Mouse (Mus musculus) layer of hippocampus, adult 9-10 months (tissue): ENCODE data around the gene Ptges3.
A peak's percentile ranks its signal among the peaks of the same experiment; 100 is the strongest.
"Not testable (repeated sequence)": the region's sequence is repeated elsewhere in the genome, so short reads cannot be mapped to it uniquely, and the experiment has no call there.

Source experiments
- DNase-seq: peaks from one replicate; pipeline ENCODE4 v3.0.0; 2022; ENCODE audit warnings: low spot score

Ptges3 gene

GRCm38 (mm10) chr10:128058601-128059151 lies at the start of gene Ptges3:
Gene Ptges3 (plus strand): TSS chr10:128058954.
- peak; percentile 84 for DNase-seq

DNA sequence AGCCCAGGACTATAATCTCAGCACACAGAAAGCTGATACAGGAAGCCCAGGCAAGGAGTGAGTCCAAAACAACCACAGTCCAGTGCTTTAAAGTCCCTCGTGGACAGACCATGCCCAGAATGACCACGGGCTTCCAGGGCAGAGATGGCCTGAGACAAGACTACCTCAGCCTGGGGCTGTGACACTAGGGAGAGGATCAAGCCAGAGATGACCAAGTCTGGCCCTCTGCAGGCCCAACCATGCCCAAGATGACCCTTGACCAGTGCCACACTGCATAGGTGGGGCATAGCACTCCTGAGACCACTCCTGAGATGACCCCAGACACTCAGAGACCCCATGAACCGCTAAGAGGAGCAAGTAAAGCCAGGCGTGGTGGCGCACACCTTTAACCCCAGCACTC lies 49.0 kb upstream of the Ptges3 start:
- no peak for DNase-seq

DNA sequence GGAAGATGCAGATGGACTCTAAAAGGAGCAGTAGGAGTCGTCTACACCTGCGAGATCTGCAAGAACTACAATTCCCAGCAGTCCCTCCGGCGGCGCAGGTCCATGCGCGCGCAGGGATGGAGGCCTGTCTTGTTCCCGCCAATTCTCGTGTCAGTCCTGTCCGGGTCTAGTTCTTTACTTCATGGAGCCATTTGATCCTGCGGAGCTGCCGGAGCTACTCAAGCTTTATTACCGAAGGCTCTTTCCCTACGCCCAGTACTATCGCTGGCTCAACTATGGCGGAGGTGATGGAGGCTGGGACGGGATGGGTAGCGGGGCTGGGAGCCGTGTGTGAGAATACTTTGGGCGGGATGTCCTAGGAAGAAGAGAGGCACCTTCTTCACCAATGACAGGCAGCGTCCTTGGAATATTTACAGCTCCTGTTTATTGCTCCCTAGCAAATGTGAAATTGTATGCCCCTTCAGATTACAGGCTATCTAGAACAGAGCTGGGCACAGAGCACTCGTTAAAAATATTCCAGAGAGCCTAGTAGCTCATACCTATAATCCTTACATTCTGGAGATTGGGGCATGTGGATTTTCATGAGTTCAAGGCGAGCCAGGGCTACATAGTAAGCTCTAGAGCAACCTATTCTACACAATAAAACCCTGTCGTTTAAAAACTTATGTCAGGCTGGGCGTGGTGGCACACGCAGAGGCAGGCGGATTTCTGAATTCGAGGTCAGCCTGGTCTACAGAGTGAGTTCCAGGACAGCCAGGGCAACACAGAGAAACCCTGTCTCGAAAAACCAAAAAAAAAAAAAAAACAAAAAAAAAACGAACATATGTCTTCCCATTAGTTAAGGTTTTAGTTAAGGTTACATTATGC lies 43.5 kb upstream of the Ptges3 start, which contains the start of gene Prim1:
Gene Prim1 (plus strand): TSS at position 101 of the 867 bp plus-strand sequence.
- no peak for DNase-seq

DNA sequence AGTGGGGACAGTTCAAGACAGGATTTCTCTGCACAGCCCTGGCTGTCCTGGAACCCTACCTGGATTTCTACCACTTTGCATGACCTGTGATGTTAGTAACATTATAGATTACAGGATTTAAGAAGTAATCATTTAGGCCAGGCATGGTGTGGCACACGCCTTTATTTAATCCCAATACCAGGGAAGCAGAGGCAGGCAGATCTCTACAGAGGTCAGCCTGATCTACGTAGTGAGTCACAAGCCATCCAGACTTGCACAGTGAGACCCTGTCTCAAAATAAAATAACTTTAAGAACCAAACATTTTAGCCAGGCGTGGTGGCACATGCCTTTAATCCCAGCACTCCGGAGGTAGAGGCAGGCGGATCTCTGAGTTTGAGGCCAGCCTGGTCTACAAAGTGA lies 36.6 kb upstream of the Ptges3 start:
- no peak for DNase-seq

- no peak for DNase-seq
Measured at GRCm38 (mm10) chr10:128023496-128023895, 35.3 kb upstream of the Ptges3 start.

- DNase-seq = no peak
Measured at GRCm38 (mm10) chr10:128029931-128030330, 28.8 kb upstream of the Ptges3 start.

GRCm38 (mm10) chr10:128030860-128031259 lies 27.9 kb upstream of the Ptges3 start:
- no peak for DNase-seq

GRCm38 (mm10) chr10:128036746-128037425 lies 21.9 kb upstream of the Ptges3 start:
- no peak for DNase-seq

DNA sequence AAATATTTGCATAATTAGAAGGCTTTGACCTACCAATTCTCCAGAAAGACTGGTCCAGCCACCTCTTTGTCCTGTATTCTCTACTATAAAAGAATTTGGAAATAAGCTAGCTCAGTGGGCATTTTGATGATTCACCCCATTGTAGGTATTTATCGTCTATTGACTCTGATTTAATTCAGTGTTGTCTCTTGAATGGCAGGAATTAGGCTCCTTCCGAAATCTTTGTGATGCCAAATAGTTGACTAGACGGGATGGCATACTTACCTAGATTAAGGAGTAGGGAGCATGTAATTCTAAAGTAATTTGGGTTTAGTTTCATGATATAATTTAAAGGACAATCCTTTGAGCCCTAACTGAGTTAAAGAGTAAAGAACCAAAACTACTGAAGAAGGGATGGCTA lies 20.8 kb upstream of the Ptges3 start:
- no peak for DNase-seq

DNA sequence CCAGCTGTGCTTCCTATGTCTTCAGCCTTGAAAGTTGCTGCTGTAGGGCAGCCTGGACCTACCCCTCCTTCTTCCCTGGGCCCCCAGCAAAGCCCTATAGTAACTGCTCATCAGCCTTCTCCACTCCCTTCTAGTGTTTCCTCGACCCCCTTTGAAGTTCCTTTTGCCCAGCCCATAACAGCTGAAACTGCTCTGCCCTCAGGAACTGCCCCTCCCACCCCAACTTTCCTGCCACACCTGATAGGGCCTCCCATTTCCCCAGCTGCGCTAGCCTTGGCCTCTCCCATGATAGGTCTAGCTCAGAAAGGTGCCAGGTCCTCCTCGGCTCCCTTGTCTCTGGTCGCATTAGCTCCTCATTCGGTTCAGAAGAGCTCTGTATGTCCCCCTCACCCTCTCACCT lies 19.6 kb upstream of the Ptges3 start:
- DNase-seq = no peak

DNA sequence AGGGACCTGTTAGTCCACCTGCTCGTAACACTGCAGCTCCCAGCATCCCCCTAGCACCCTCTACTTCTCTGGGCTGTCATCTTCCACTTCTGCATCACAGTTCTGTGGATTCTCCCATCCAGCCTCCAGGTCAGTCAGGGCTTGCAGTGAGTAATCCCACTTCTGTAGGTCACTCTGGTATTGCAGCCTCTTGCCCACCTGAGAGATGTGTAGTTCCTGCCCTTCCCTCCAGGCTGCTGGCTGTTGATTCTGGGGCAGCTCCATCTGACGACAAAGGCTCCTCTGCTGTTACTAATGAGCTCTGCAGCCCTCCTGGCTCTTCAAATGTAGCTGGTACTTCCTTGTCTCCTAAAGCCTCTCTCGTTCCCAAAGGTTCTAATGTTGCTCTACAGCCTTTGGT lies 18.9 kb upstream of the Ptges3 start:
- no peak for DNase-seq

DNA sequence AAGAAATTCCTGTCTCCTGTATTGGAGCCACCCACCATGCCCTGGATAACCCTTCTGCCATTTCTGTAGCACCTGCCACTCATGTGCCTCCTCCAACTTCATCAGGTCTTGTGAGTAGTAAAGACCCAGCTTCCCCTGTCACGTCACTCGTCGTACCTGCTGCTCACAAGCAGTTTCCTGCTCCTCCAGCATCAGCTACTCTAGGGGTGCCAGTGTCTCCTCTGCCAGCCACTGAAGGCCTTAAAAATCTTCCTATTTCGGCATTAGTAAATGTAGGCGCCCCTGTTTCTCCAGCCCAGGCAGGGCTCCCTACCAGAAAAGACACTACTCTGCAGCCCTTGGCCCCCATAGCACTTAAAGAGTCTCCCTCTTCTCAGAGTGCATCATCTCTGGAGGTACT lies 18.5 kb upstream of the Ptges3 start:
- DNase-seq = no peak

GRCm38 (mm10) chr10:128041636-128042035 lies 17.1 kb upstream of the Ptges3 start:
- DNase-seq = no peak

- no peak for DNase-seq
Measured at GRCm38 (mm10) chr10:128042466-128042865, 16.3 kb upstream of the Ptges3 start.

- no peak for DNase-seq
Measured at GRCm38 (mm10) chr10:128043041-128043835, 15.5 kb upstream of the Ptges3 start.

DNA sequence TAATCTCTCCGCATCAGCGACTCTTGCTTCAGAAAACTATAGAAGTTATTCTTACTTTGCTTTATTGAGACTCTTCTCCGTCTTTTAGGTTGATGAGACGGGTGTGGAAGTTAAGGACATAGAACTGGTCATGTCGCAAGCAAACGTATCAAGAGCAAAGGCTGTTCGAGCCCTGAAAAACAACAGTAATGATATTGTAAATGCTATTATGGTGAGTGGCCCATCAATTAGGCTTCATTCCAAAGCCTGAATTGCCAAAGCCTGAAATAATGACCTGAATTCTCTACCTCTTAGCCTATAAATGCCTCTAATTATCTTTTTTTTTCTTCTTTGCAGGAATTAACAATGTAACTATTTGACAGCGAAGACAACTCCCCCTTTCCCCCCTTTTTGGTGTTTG lies 10.6 kb upstream of the Ptges3 start:
- no peak for DNase-seq

GRCm38 (mm10) chr10:128049741-128050140 lies 9.0 kb upstream of the Ptges3 start:
- no peak for DNase-seq

DNA sequence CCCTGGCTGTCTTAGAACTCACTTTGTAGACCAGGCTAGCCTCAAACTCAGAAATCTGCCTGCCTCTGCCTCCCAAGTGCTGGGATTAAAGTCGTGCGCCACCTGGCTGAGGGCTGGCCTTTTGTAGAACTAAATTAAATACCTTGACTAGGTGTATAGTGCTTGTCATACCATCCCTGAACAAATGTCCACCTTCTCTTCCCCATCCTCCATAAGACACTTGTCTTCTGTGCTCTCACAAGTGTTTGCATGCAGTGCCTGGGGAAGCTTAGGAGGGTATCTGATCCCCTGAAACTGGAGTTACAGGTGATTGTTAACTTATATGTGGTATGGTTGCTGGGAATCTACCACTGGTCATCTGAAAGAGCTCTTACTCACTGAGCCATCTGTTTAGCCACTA lies 8.4 kb upstream of the Ptges3 start:
- no peak for DNase-seq

- no peak for DNase-seq
Measured at GRCm38 (mm10) chr10:128051589-128051988, 7.2 kb upstream of the Ptges3 start.

GRCm38 (mm10) chr10:128052136-128052535 lies 6.6 kb upstream of the Ptges3 start:
- not testable (repeated sequence) for DNase-seq

GRCm38 (mm10) chr10:128053001-128053400 lies 5.8 kb upstream of the Ptges3 start:
- DNase-seq = no peak

GRCm38 (mm10) chr10:128058184-128058583 lies 570 bp upstream of the Ptges3 start:
- DNase-seq = no peak
